Mouse (Mus musculus) stomach, postnatal 0 days (tissue): Measurements from ENCODE around the gene Il1r2. TPM values are rescaled to one million over a fixed set of nuclear protein-coding genes. Genes with fewer than 3 reads are reported as not detected.

Experiments used
- ATAC-seq: fragments of 200-750 bp; cut with Nextera tagmentation; 2 replicates; pipeline ENCODE4 v1.8.0; 2017; ENCODE audit not compliant: low FRiP score, low TSS enrichment
- DNase-seq: peaks from one replicate; pipeline ENCODE4 v3.0.0-alpha.2; 2016; ENCODE audit warnings: low spot score
- H3K27ac ChIP-seq: fragments of 300-500 bp; sonication (generic); replicated peaks from 2 replicates; pipeline ENCODE4 v1.5.1; 2014; ENCODE audit warnings: mild to moderate bottlenecking, control low read depth
- H3K27me3 ChIP-seq: fragments of 300-500 bp; sonication (generic); 2 replicates; pipeline ENCODE4 v1.6.1; 2014; ENCODE audit warnings: low read length; ENCODE audit not compliant: control insufficient read depth, insufficient read depth
- H3K36me3 ChIP-seq: fragments of 300-500 bp; sonication (generic); 2 replicates; pipeline ENCODE4 v1.6.1; 2014; ENCODE audit warnings: low read length, mixed read lengths; ENCODE audit not compliant: control insufficient read depth, insufficient read depth
- H3K4me1 ChIP-seq: fragments of 300-500 bp; sonication (generic); replicated peaks from 2 replicates; pipeline ENCODE4 v1.6.1; 2014; ENCODE audit warnings: antibody characterized with exemption; ENCODE audit not compliant: control insufficient read depth, insufficient read depth
- H3K4me2 ChIP-seq: fragments of 300-500 bp; sonication (generic); replicated peaks from 2 replicates; pipeline ENCODE4 v1.6.1; 2014; ENCODE audit warnings: low read depth, mild to moderate bottlenecking, control low read depth, moderate library complexity
- H3K4me3 ChIP-seq: fragments of 300-500 bp; sonication (generic); 2 replicates; pipeline ENCODE4 v1.5.1; 2014; ENCODE audit warnings: low read depth, low read length, control low read depth
- H3K9ac ChIP-seq: fragments of 300-500 bp; sonication (generic); 2 replicates; pipeline ENCODE4 v1.6.1; 2014; ENCODE audit warnings: mild to moderate bottlenecking, low read length, control low read depth, mixed read lengths
- H3K9me3 ChIP-seq: fragments of 300-500 bp; sonication (generic); 2 replicates; pipeline ENCODE4 v1.6.1; 2016; ENCODE audit warnings: low read length; ENCODE audit not compliant: control insufficient read depth
- CTCF ChIP-seq: IDR thresholded peaks from 2 replicates; pipeline ENCODE4 v1.5.1; 2016; ENCODE audit warnings: antibody characterized with exemption, low read depth, mild to moderate bottlenecking, moderate library complexity
- EP300 ChIP-seq: optimal IDR thresholded peaks from 2 replicates; pipeline ENCODE3; 2016; ENCODE audit warnings: antibody characterized with exemption
- whole genome bisulfite sequencing: fragments of 180-500 bp; shearing (Covaris S2); extraction: QIAGEN DNeasy Blood & Tissue Kit; methylation state at CpG from one replicate; pipeline ENCODE4 v1.1.7; 2014; 5-methylcytosine and 5-hydroxymethylcytosine counted together
- polyA plus RNA-seq: library from polyadenylated mRNA; unstranded; fragments of >200 nt; fragmentation: Nextera tagmentation; extraction: Ambion mirVana; gene quantifications from 2 replicates; pipeline ENCODE4 v1.2.1, GENCODE M21; 2015

Gene Il1r2
- polyA plus RNA-seq, result 18.7 and 25.9 TPM in 2 replicates

GRCm38 (mm10) chr1:40073779-40074178, at the start of gene Il1r2:
TSS of gene Il1r2 (plus strand) at chr1:40074079.
- DNase-seq (no peak), ATAC-seq (no peak)
- Histone ChIP-seq H3K27ac (no peak within 1 kb of the TSS), H3K27me3 (no peaks in the 10 kb centered on the region), H3K4me3 (no peak within 1 kb of the TSS), H3K4me1 (no peaks in the 10 kb centered on the region), H3K36me3 (no peaks in the 10 kb centered on the region), H3K9ac (no peak within 1 kb of the TSS), H3K4me2 (no peak within 1 kb of the TSS), H3K9me3 (no peaks in the 10 kb centered on the region)
- 77% methylated on average over 5 of the region's 5 CpGs for WGBS
- TF ChIP-seq EP300 (no peak), CTCF (no peak)

- 87% methylated on average over 27 of the region's 27 CpGs for WGBS
- no peak overlapping the region for H3K27ac ChIP-seq
- TF ChIP-seq EP300 (no peak), CTCF (no peak)
- H3K9ac ChIP-seq, result no peak overlapping the region
- H3K36me3 ChIP-seq, result peaks cover 32% of the 10 kb centered on the region
- no peaks in the 10 kb centered on the region for H3K4me1 ChIP-seq
- DNase-seq, result no peak
- no peaks in the 10 kb centered on the region for H3K9me3 ChIP-seq
- H3K4me2 ChIP-seq, result no peak overlapping the region
- no peak for ATAC-seq
- H3K27me3 ChIP-seq, result no peaks in the 10 kb centered on the region
- H3K4me3 ChIP-seq, result no peak overlapping the region
Measured at GRCm38 (mm10) chr1:40024554-40025320, 49.1 kb upstream of the Il1r2 start.

- H3K27me3 ChIP-seq, result no peaks in the 10 kb centered on the region
- H3K27ac ChIP-seq, result no peak overlapping the region
- WGBS, result 89% methylated on average over 5 of the region's 5 CpGs
- peaks cover 28% of the 10 kb centered on the region for H3K36me3 ChIP-seq
- H3K4me1 ChIP-seq, result no peaks in the 10 kb centered on the region
- H3K4me2 ChIP-seq, result no peak overlapping the region
- no peaks in the 10 kb centered on the region for H3K9me3 ChIP-seq
- TF ChIP-seq EP300 (no peak), CTCF (no peak)
- no peak overlapping the region for H3K4me3 ChIP-seq
- no peak for DNase-seq
- no peak overlapping the region for H3K9ac ChIP-seq
- ATAC-seq, result no peak
Measured at GRCm38 (mm10) chr1:40025416-40025815, 48.5 kb upstream of the Il1r2 start.

GRCm38 (mm10) chr1:40027116-40027620, 46.7 kb upstream of the Il1r2 start:
- ATAC-seq (no peak), DNase-seq (no peak)
- Histone ChIP-seq H3K4me3 (no peak overlapping the region), H3K4me1 (no peaks in the 10 kb centered on the region), H3K9ac (no peak overlapping the region; the same call in 1 of the 2 replicates), H3K27me3 (no peaks in the 10 kb centered on the region), H3K9me3 (no peaks in the 10 kb centered on the region), H3K36me3 (peaks cover 21% of the 10 kb centered on the region), H3K4me2 (no peak overlapping the region), H3K27ac (no peak overlapping the region)
- TF ChIP-seq EP300 (no peak), CTCF (no peak)
- 73% methylated on average over 7 of the region's 7 CpGs for WGBS

GRCm38 (mm10) chr1:40028207-40028998, 45.5 kb upstream of the Il1r2 start:
- TF ChIP-seq CTCF (no peak), EP300 (no peak)
- Histone ChIP-seq H3K4me2 (no peak overlapping the region), H3K27me3 (no peaks in the 10 kb centered on the region), H3K4me1 (no peaks in the 10 kb centered on the region), H3K9ac (no peak overlapping the region), H3K9me3 (no peaks in the 10 kb centered on the region), H3K4me3 (no peak overlapping the region), H3K36me3 (peaks cover 12% of the 10 kb centered on the region; the same call in 1 of the 2 replicates), H3K27ac (no peak overlapping the region)
- WGBS, result 87% methylated on average over 12 of the region's 12 CpGs
- DNase-seq (no peak), ATAC-seq (no peak)
